Mouse (Mus musculus): Measurements from ENCODE around the gene Pcf11. TPM values are rescaled to one million over a fixed set of nuclear protein-coding genes. Genes with fewer than 3 reads are reported as not detected.

Pcf11 gene
- polyA plus RNA-seq, 1 experiment, result 41.8 TPM

DNA sequence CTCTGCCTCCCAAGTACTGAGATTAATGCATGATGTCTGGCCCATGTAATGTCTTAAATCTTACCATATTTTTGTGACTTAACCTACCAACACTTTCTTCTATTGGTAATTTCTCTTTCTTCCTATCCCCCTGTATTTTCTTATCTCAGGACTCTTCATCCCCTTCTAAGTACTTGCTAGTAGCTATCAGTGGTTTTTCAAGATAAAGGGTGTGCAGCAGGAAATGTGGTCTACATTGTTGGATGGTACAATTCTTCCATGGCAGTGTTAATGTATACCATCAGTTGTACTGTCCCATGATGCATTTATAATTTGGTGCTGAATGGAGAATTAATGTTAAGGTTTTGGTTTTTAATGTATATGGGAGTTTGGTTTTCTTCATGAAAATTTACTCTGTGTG is 27.4 kb downstream of the Pcf11 start:
- H3K27ac ChIP-seq (ENCODE audit: insufficient read depth, low read depth, low read length), result no peak overlapping the region
- TF ChIP-seq POLR2A (IDR thresholded peaks at IDR 0.05; ENCODE audit: borderline replicate concordance, low read depth, low read length) (no peak), CTCF (IDR thresholded peaks at IDR 0.05; ENCODE audit: low read depth, low read length) (no peak)
- no peak overlapping the region for H3K4me3 ChIP-seq (ENCODE audit: insufficient read depth, low read length)
- H3K4me1 ChIP-seq (ENCODE audit: control insufficient read depth, insufficient read depth, low read length), result no peaks in the 10 kb centered on the region

DNA sequence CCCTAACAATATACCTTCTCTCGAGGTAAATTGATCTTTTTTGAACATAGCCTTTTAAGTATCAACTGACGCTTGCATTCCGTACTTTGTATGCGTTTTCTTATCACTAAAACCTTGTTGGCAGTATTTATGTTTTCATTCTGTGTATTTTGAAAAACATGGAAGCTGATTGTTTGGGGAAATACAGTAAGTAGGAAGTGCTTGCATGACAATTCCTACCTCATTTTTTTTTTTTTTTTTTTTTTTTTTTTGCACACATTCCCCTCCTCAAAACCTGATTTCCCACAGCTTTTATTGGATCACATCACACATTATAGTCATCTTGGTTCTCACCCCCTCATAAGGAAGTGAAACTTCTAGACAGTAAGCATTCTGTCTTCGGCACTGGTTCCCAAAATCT is 31.7 kb downstream of the Pcf11 start:
- Histone ChIP-seq H3K4me1 (ENCODE audit: control insufficient read depth, insufficient read depth, low read length) (no peaks in the 10 kb centered on the region; the same call in 1 of the 2 replicates), H3K27ac (ENCODE audit: insufficient read depth, low read depth, low read length) (no peak overlapping the region; the same call in 1 of the 2 replicates), H3K4me3 (ENCODE audit: insufficient read depth, low read length) (peak overlapping the region; percentile 94)
- no peak for TF ChIP-seq POLR2A (IDR thresholded peaks at IDR 0.05; ENCODE audit: borderline replicate concordance, low read depth, low read length)
- no peak for TF ChIP-seq CTCF (IDR thresholded peaks at IDR 0.05; ENCODE audit: low read depth, low read length)

DNA sequence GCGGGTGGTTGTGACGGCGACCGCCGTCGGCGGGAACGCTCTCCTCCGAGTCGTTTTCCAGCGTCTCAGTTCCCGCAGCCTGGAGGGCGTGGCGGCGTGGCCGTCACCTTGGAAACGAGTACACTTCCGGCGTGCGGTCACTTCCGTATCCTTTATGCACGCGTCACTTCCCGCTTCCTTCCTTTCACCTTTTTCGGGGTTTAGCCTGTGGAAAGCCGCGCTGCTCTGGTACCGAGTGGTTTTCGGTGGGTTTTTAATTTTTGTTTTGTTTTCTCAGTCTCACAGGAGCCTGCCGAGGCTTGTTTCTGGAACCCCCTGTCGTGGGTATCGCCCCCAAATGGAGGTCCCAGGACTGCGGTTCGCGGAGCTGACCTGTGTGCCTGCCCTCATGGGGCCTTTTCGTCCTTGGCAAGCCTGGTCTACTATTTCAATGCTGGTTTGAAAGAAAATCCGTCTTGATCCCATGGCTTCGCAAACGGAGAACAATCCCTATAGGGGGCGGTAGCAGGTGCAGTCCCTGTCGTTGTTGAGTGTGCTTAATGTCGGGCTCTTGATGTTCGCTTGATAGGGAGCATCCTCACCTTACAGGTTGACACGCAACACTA is 32.6 kb downstream of the Pcf11 start, which contains the start of gene Ankrd42:
TSS of gene Ankrd42 (minus strand) at position 122 of the 605 bp plus-strand sequence.
- peak within 1 kb of the TSS; percentile 94 for H3K4me3 ChIP-seq (ENCODE audit: insufficient read depth, low read length)
- no peak for TF ChIP-seq POLR2A (IDR thresholded peaks at IDR 0.05; ENCODE audit: borderline replicate concordance, low read depth, low read length)
- peak; percentile 21; the same call in 1 of the 2 replicates for TF ChIP-seq CTCF (IDR thresholded peaks at IDR 0.05; ENCODE audit: low read depth, low read length)
- H3K4me1 ChIP-seq (ENCODE audit: control insufficient read depth, insufficient read depth, low read length), result no peaks in the 10 kb centered on the region; the same call in 1 of the 2 replicates
- H3K27ac ChIP-seq (ENCODE audit: insufficient read depth, low read depth, low read length), result peak within 1 kb of the TSS; percentile 73

DNA sequence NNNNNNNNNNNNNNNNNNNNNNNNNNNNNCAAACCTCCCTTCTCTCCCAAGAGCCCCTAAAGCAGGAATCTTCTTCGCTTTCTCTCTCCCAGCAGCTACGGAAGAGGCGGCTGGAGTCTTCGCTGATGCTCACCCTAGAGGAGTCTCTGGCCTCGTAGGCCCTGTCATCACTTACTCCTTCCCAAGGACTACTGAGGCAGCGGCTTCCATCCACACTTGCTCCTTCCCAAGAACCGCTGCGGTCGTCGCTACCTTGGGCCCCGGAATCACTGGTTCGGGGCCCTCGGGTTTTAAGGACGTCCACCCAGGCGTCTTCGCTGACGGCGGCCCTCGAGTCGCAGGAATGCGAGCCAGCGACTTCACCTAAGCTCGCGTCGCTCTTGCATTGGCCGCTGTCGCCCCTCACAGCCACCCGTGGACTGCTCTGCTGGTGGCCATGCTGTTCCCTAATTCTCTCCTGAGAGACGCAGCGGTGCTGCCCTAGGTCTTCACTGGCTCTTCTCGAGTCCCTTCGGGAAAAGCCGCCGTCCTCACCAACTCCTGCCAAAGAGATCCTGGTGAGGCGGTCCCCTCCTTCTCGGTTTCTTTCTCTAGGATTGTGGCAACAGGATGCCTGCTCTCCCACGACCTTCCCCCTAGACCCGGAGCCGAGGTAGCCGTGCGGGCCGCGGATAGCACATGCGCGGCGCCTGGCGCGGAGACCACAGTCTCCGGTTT is 33.3 kb downstream of the Pcf11 start:
- no peak overlapping the region for H3K27ac ChIP-seq (ENCODE audit: insufficient read depth, low read depth, low read length)
- TF ChIP-seq CTCF (IDR thresholded peaks at IDR 0.05; ENCODE audit: low read depth, low read length), result no peak
- no peak for TF ChIP-seq POLR2A (IDR thresholded peaks at IDR 0.05; ENCODE audit: borderline replicate concordance, low read depth, low read length)
- H3K4me1 ChIP-seq (ENCODE audit: control insufficient read depth, insufficient read depth, low read length), result no peaks in the 10 kb centered on the region; the same call in 1 of the 2 replicates
- peak overlapping the region; percentile 94 for H3K4me3 ChIP-seq (ENCODE audit: insufficient read depth, low read length)

DNA sequence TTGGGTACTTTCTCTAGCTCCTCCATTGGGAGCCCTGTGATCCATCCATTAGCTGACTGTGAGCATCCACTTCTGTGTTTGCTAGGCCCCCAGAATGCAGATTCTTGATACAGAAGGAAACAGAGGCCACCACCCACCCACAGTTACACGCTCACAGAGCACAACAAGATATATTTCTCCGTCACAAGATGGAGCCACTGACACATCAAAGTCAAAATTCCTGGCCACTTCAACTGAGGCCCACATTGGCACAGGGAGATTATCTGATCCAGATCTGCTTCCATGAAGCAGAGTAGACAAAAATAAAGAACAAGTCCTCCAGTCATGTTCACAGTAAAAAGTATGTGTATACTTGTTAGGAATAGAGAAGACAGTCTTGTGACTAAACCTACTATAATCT is 39.6 kb downstream of the Pcf11 start:
- Histone ChIP-seq H3K27ac (ENCODE audit: insufficient read depth, low read depth, low read length) (no peak overlapping the region), H3K4me3 (ENCODE audit: insufficient read depth, low read length) (no peak overlapping the region)
- TF ChIP-seq CTCF (IDR thresholded peaks at IDR 0.05; ENCODE audit: low read depth, low read length) (no peak), POLR2A (IDR thresholded peaks at IDR 0.05; ENCODE audit: borderline replicate concordance, low read depth, low read length) (no peak)

DNA sequence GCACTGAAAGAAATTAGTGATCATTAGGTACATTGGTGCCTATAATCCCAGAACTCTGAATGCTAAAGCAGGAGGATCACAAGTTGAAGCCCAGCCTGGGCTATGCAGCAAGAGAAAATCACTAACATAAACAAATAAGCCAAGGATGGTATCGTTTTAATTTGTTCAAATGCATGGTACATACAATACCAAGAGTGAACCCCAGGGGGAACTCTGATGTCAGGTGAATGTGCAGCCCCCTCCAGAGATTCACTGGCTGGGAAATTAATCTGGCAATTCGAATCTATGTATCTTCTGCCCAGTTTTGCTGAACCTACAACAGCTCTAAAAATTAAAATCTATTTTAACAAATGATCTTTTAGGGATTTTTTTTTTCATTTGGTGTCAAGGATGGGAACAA is 45.2 kb downstream of the Pcf11 start:
- no peak overlapping the region for H3K4me3 ChIP-seq (ENCODE audit: insufficient read depth, low read length)
- TF ChIP-seq POLR2A (IDR thresholded peaks at IDR 0.05; ENCODE audit: borderline replicate concordance, low read depth, low read length) (no peak), CTCF (IDR thresholded peaks at IDR 0.05; ENCODE audit: low read depth, low read length) (no peak)
- no peak overlapping the region for H3K27ac ChIP-seq (ENCODE audit: insufficient read depth, low read depth, low read length)
- H3K4me1 ChIP-seq (ENCODE audit: control insufficient read depth, insufficient read depth, low read length), result no peaks in the 10 kb centered on the region

More for the DNA sequence above, 39.6 kb downstream of the Pcf11 start:
- H3K4me1 ChIP-seq (ENCODE audit: control insufficient read depth, insufficient read depth, low read length), result no peaks in the 10 kb centered on the region

DNA sequence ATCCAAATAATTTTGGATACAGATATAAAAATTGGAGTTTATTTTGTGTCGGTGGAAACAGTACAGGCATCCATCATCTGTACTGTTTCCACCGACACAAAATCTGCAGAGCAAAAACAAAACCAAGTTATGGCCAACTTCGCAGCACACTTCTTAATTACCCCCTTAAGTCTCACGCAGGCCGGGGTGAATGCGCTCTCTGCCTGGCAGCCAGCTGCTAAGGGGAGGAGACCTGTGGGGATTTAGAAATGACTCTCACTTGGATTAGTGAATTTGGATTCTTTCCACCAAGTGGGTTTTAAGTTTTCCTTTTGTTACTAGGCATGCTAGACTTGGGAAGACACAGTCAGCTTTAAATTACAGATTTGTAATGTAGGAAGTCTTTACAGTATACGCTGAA is 58.9 kb downstream of the Pcf11 start:
- H3K4me3 ChIP-seq (ENCODE audit: insufficient read depth, low read length), result no peak overlapping the region
- no peak overlapping the region for H3K27ac ChIP-seq (ENCODE audit: insufficient read depth, low read depth, low read length)
- no peaks in the 10 kb centered on the region for H3K4me1 ChIP-seq (ENCODE audit: control insufficient read depth, insufficient read depth, low read length)
- TF ChIP-seq CTCF (IDR thresholded peaks at IDR 0.05; ENCODE audit: low read depth, low read length) (no peak), POLR2A (IDR thresholded peaks at IDR 0.05; ENCODE audit: borderline replicate concordance, low read depth, low read length) (no peak)

DNA sequence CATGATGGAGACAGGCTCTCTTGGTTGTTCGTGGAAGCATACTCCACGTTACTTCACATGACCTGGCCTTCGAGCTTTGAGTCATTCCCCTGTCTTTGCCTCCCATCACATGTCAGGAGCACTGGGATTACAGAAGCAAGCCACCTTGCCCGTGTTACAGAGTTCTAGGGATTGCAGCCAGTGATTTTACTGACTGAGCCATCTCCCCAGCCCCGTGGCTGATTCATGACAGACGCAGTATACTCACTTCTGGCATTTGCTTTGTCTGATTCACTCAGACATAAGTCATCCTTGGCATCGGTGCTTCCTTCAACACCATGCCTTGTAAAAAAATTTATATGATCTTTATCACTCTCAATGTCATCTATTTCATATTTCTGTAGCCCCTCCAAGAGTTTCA is 64.8 kb downstream of the Pcf11 start:
- no peak for TF ChIP-seq POLR2A (IDR thresholded peaks at IDR 0.05; ENCODE audit: borderline replicate concordance, low read depth, low read length)
- TF ChIP-seq CTCF (IDR thresholded peaks at IDR 0.05; ENCODE audit: low read depth, low read length), result no peak
- Histone ChIP-seq H3K4me1 (ENCODE audit: control insufficient read depth, insufficient read depth, low read length) (no peaks in the 10 kb centered on the region), H3K4me3 (ENCODE audit: insufficient read depth, low read length) (no peak overlapping the region), H3K27ac (ENCODE audit: insufficient read depth, low read depth, low read length) (no peak overlapping the region)

Other genes with a start within 250 kb of the Pcf11 start
- 22.1 and 22.2 TPM in 2 replicates for gene Ccdc90b, start 108.8 kb downstream of the Pcf11 start, polyA plus RNA-seq (2012; ENCODE audit: insufficient read depth, insufficient read length, missing spikeins)
- gene Ankrd42, start 32.8 kb downstream of the Pcf11 start, polyA plus RNA-seq (2012; ENCODE audit: insufficient read depth, insufficient read length, missing spikeins), result 0.39 and 1.0 TPM in 2 replicates
- 0.71 TPM in 1 of 2 replicates, not detected in the other for gene Rab30, start 71.7 kb upstream of the Pcf11 start, polyA plus RNA-seq (2012; ENCODE audit: insufficient read depth, insufficient read length, missing spikeins)
- 2.7 and 4.1 TPM in 2 replicates for gene Ddias, start 204.3 kb upstream of the Pcf11 start, polyA plus RNA-seq (2012; ENCODE audit: insufficient read depth, insufficient read length, missing spikeins)
- gene Prcp, start 204.5 kb upstream of the Pcf11 start, polyA plus RNA-seq (2012; ENCODE audit: insufficient read depth, insufficient read length, missing spikeins), result 143 and 146 TPM in 2 replicates